Mouse (Mus musculus) liver, postnatal 0 days (tissue): ENCODE results near the gene Oaz2.

Experiments used
- CTCF ChIP-seq: sonication (generic); IDR thresholded peaks from 2 replicates; pipeline ENCODE4 v1.5.1; 2016; ENCODE audit warnings: antibody characterized with exemption, low read depth
- EP300 ChIP-seq: IDR thresholded peaks from 2 replicates; pipeline ENCODE4 v1.6.1; 2016; ENCODE audit warnings: antibody characterized with exemption, low read depth, mild to moderate bottlenecking

DNA sequence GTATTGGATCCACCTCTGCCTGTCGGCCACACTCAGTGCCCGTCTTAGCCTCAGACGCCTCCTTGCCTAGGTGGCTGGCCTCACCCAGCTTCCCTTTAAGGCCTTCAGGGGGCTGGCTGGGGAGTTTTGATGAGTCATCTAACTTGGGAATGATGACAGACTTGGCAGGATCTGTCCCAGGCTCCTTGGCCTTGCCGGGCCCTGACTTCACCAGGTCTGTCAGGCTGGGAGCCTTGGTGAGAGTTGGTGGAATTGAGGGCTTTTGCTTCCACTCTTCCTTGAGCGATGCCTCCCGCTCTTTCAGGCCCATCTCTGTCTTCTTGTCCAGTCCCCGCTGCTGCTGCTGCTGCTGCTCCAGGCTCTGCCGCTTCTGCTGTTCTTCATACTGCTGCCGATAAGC is 34.5 kb downstream of the Oaz2 start:
- TF ChIP-seq CTCF = no peak
- no peak for TF ChIP-seq EP300
